In the genomic region with DNA sequence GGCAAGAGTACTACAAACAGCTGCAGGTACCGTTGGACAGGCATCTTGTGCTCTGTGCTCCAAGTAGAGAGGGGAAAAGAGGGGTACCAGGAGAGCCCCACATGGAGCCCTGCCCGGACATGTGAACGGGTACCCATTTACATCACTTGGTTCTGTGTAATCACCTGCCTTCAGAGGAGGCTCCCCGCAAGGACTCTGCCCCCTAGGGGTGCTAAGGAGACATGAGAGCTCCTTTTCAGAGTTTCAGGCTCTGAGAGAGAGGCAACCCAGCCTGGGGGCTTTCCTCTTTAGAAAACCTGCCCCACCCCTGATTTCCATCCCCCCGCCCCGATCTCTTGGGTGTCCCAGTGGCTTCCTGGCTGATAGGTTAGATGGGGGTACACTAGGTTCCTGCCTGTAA, we compare ENCODE assay signal across 26 mouse cellular contexts. TPM values are rescaled to one million over a fixed set of nuclear protein-coding genes. Genes with fewer than 3 reads are reported as not detected.
DNase-seq lines count a peak whose midpoint lies in the region; ATAC-seq and TF ChIP-seq lines count a peak whose summit lies in the region.
"Had no signal": no experiment of that assay in that cellular context is flagged by ENCODE, and none has a peak within 500 bp of the region (broad histone marks: within the 10 kb centered on the region; RNA-seq: fewer than 3 reads in every experiment).

No protein-coding gene starts in this region.

- no peaks in the 10 kb centered on the region for H3K79me2 ChIP-seq in CH12.LX (replicated peaks; ENCODE audit: control insufficient read depth, extremely low read depth, insufficient read depth, poor library complexity, severe bottlenecking)

- TF ChIP-seq CTCF in liver, embryonic 14.5 days (IDR thresholded peaks at IDR 0.05; ENCODE audit: low read depth), result peak; percentile 18; the same call in 1 of the 2 replicates
- peak in 1 of 2 experiments; percentile 61; a peak in 2 of 4 replicates for TF ChIP-seq CTCF in CH12.LX (conservative IDR thresholded peaks at IDR 0.05 in 1 of 2, IDR thresholded peaks at IDR 0.05 in 1 of 2; ENCODE audit: low read depth in 2 of 2, low read length in 2 of 2)

- H3K9ac ChIP-seq in liver, embryonic 14.5 days (replicated peaks), result no peak overlapping the region
- no peak overlapping the region for H3K9ac ChIP-seq in liver, embryonic 12.5 days
- no peak overlapping the region for H3K9ac ChIP-seq in CH12.LX (ENCODE audit: insufficient read depth, low read depth)
- H3K9ac ChIP-seq: embryonic facial prominence, embryonic 12.5 days; forebrain, embryonic 13.5 days; intestine, embryonic 15.5 days; liver, embryonic 15.5 days; midbrain, embryonic 13.5 days; neural tube, embryonic 12.5 days had no signal

- ATAC-seq in liver, embryonic 14.5 days (ENCODE audit: insufficient read depth), result no peak
- no peak for ATAC-seq in liver, embryonic 12.5 days
- ATAC-seq: forebrain, embryonic 13.5 days; hindbrain, embryonic 16.5 days; intestine, embryonic 15.5 days; midbrain, embryonic 13.5 days had no signal

- H3K27me3 ChIP-seq in liver, embryonic 14.5 days (ENCODE audit: control insufficient read depth, insufficient read depth, low read length), result no peaks in the 10 kb centered on the region
- no peaks in the 10 kb centered on the region for H3K27me3 ChIP-seq in liver, embryonic 12.5 days (replicated peaks)
- H3K27me3 ChIP-seq in CH12.LX (replicated peaks), result peaks cover 16% of the 10 kb centered on the region
- H3K27me3 ChIP-seq: embryonic facial prominence, embryonic 12.5 days; forebrain, embryonic 13.5 days; intestine, embryonic 15.5 days; liver, embryonic 15.5 days; midbrain, embryonic 13.5 days; neural tube, embryonic 12.5 days had no signal

- TF ChIP-seq POLR2A in CH12.LX (IDR thresholded peaks at IDR 0.05; ENCODE audit: low read depth, low read length), result no peak

- 43% methylated on average over 6 of the region's 6 CpGs for WGBS in liver, embryonic 14.5 days (ENCODE audit: insufficient replicate concordance)
- 43% methylated on average over 6 of the region's 6 CpGs for WGBS in liver, embryonic 12.5 days (ENCODE audit: insufficient replicate concordance)

- no peak overlapping the region for H3K4me3 ChIP-seq in liver, embryonic 14.5 days (ENCODE audit: insufficient read depth in 1 of 2, low read depth in 2 of 2, low read length in 2 of 2)
- no peak overlapping the region for H3K4me3 ChIP-seq in liver, embryonic 12.5 days
- H3K4me3 ChIP-seq in CH12.LX (replicated peaks in 1 of 3; ENCODE audit: low read depth in 2 of 3, low read length in 2 of 3, poor library complexity in 1 of 3), result no peak overlapping the region
- H3K4me3 ChIP-seq: embryonic facial prominence, embryonic 12.5 days; forebrain, embryonic 13.5 days; hindbrain, embryonic 10.5 days; intestine, embryonic 15.5 days; liver, embryonic 15.5 days; midbrain, embryonic 13.5 days; neural tube, embryonic 12.5 days had no signal

- no peaks in the 10 kb centered on the region for H3K36me3 ChIP-seq in liver, embryonic 14.5 days (replicated peaks; ENCODE audit: control insufficient read depth, insufficient read depth, low read depth)
- no peaks in the 10 kb centered on the region for H3K36me3 ChIP-seq in liver, embryonic 12.5 days
- H3K36me3 ChIP-seq in CH12.LX (replicated peaks in 1 of 2; ENCODE audit: control insufficient read depth in 1 of 2, insufficient read depth in 1 of 2, low read length in 1 of 2), result no peaks in the 10 kb centered on the region
- H3K36me3 ChIP-seq: embryonic facial prominence, embryonic 12.5 days; hindbrain, embryonic 10.5 days; intestine, embryonic 15.5 days; liver, embryonic 15.5 days; midbrain, embryonic 13.5 days; neural tube, embryonic 12.5 days had no signal

- no peak for DNase-seq in liver, embryonic 14.5 days (ENCODE audit: low read depth in 3 of 3, low spot score in 3 of 3)
- DNase-seq in A20 (ENCODE audit: low read depth, low spot score) (peak; percentile 12), CH12.LX (ENCODE audit: extremely low read depth) (peak; percentile 13), ZHBTc4 (ENCODE audit: low read depth, low spot score) (peak; percentile 58)
- DNase-seq in spleen, postnatal 4 days (ENCODE audit: low spot score in 2 of 2), result no peak
- no peak for DNase-seq in adrenal gland, postnatal 4 days (ENCODE audit: low spot score in 2 of 2)
- DNase-seq: adrenal gland, postnatal 36 days; cerebellum, adult 11-12 months; cerebellum, postnatal 10 days; heart, postnatal 10 days; kidney, postnatal 25 days; lung, postnatal 10 days; retina, postnatal 1 day; right cerebral cortex, postnatal 25 days; thymus, postnatal 4 days had no signal

- no peaks in the 10 kb centered on the region for H3K9me3 ChIP-seq in liver, embryonic 14.5 days (ENCODE audit: control insufficient read depth, low read length)
- H3K9me3 ChIP-seq in liver, embryonic 12.5 days (replicated peaks), result no peaks in the 10 kb centered on the region
- no peaks in the 10 kb centered on the region for H3K9me3 ChIP-seq in CH12.LX (replicated peaks; ENCODE audit: low read length)
- H3K9me3 ChIP-seq: embryonic facial prominence, embryonic 12.5 days; forebrain, embryonic 13.5 days; hindbrain, embryonic 10.5 days; intestine, embryonic 15.5 days; liver, embryonic 15.5 days; megakaryocyte, embryonic 14.5 days; midbrain, embryonic 13.5 days; neural tube, embryonic 12.5 days had no signal

- no peak for TF ChIP-seq EP300 in liver, embryonic 14.5 days (IDR thresholded peaks at IDR 0.05; ENCODE audit: low read depth)
- TF ChIP-seq EP300 in CH12.LX (IDR thresholded peaks at IDR 0.05; ENCODE audit: low read length), result no peak

- H3K4me2 ChIP-seq in liver, embryonic 14.5 days (ENCODE audit: low read depth), result no peak overlapping the region
- H3K4me2 ChIP-seq in liver, embryonic 12.5 days, result no peak overlapping the region
- H3K4me2 ChIP-seq in CH12.LX (ENCODE audit: insufficient read depth, low read depth, poor library complexity, severe bottlenecking), result no peak overlapping the region
- H3K4me2 ChIP-seq: embryonic facial prominence, embryonic 12.5 days; forebrain, embryonic 13.5 days; heart, embryonic 11.5 days; intestine, embryonic 15.5 days; liver, embryonic 15.5 days; midbrain, embryonic 13.5 days; neural tube, embryonic 12.5 days had no signal

- no peaks in the 10 kb centered on the region for H3K4me1 ChIP-seq in liver, embryonic 14.5 days (replicated peaks; ENCODE audit: control insufficient read depth in 2 of 2, insufficient read depth in 2 of 2, low read length in 1 of 2)
- H3K4me1 ChIP-seq in liver, embryonic 12.5 days, result no peaks in the 10 kb centered on the region
- peaks cover 0 to 4% of the 10 kb centered on the region in 2 experiments; a peak in 1 of 4 replicates for H3K4me1 ChIP-seq in CH12.LX (ENCODE audit: control insufficient read depth in 1 of 2, insufficient read depth in 2 of 2)
- H3K4me1 ChIP-seq: embryonic facial prominence, embryonic 12.5 days; forebrain, embryonic 13.5 days; hindbrain, embryonic 10.5 days; intestine, embryonic 15.5 days; liver, embryonic 15.5 days; midbrain, embryonic 13.5 days; neural tube, embryonic 12.5 days had no signal

- dilution Hi-C loops in CH12.LX (cut with MboI; ENCODE audit: extremely low pct_ligation_motif_present, extremely low pct_unique_long_range_greater_than_20kb, low sequenced_read_pairs), result no loop called here

- in situ Hi-C loops in CH12.LX (cut with MboI; ENCODE audit: low pct_ligation_motif_present, low pct_unique_long_range_greater_than_20kb, low sequenced_read_pairs), result no loop called here

- no peak overlapping the region for H3K27ac ChIP-seq in liver, embryonic 14.5 days
- no peak overlapping the region for H3K27ac ChIP-seq in liver, embryonic 12.5 days
- no peak overlapping the region for H3K27ac ChIP-seq in CH12.LX (ENCODE audit: insufficient read depth, low read depth)
- H3K27ac ChIP-seq: embryonic facial prominence, embryonic 12.5 days; forebrain, embryonic 13.5 days; hindbrain, embryonic 10.5 days; intestine, embryonic 15.5 days; liver, embryonic 15.5 days; midbrain, embryonic 13.5 days; neural tube, embryonic 12.5 days had no signal

- peak; percentile 6 for TF ChIP-seq RAD21 in CH12.LX (IDR thresholded peaks at IDR 0.05; ENCODE audit: low read depth, low read length)

TF ChIP-seq in CH12.LX, 34 proteins besides CTCF, POLR2A, EP300 and RAD21:
- TF ChIP-seq SMC3 (IDR thresholded peaks at IDR 0.05; ENCODE audit: low read depth, low read length) (peak; percentile 24), MAFK (IDR thresholded peaks at IDR 0.05; ENCODE audit: insufficient replicate concordance, low read length) (no peak)

RNA-seq across cellular contexts. Expression of gene 2010300C02Rik, which starts 44.4 kb away (rescaled TPM):
- 0.09 and 0.12 TPM in 2 replicates for polyA plus RNA-seq in liver, embryonic 14.5 days (2012; rRNA removed)
- 0.15 TPM in 1 of 2 replicates, not detected in the other for polyA plus RNA-seq in liver, embryonic 14.5 days (2014; fragmentation: Nextera tagmentation; extraction: Ambion mirVana)
- polyA plus RNA-seq in liver, embryonic 12.5 days (2016; fragmentation: Nextera tagmentation; extraction: Ambion mirVana), result 0.27 and 0.35 TPM in 2 replicates
- total RNA-seq in CH12.LX (2012; rRNA removed) (0.21 and 0.25 TPM in 2 replicates), CH12.LX (2014; rRNA removed) (0.08 TPM in 1 of 2 replicates, not detected in the other)
- 0.09 and 0.19 TPM in 2 replicates for polyA plus RNA-seq in CH12.LX (2012; ENCODE audit: insufficient read length, low read depth)
- total RNA-seq in adrenal gland, postnatal 4 days (2021), result 1 to 10 TPM; 4.6 to 6.1 TPM

Comparison
In these comparisons a context has a peak if more than half of its experiments do, and no peak if none do; other contexts are left out.
1. DNase-seq: peak in A20 (single experiment), CH12.LX (single experiment) and ZHBTc4 (single experiment); none in liver, embryonic 14.5 days (0 of 3), spleen, postnatal 4 days (0 of 2) and adrenal gland, postnatal 4 days (0 of 2).